Mouse (Mus musculus) gastrocnemius, adult 18-20 months (tissue): Measurements from ENCODE around the gene Kif1c. TPM values are rescaled to one million over a fixed set of nuclear protein-coding genes. Genes with fewer than 3 reads are reported as not detected.

ENCODE experiments used
- DNase-seq: peaks from one replicate; pipeline ENCODE4 v3.0.0; 2021; ENCODE audit warnings: low spot score
- total RNA-seq, 2 experiments: library from RNA; stranded (reverse); gene quantifications; 2 replicates each; pipeline ENCODE4 v1.2.3; 2021

Gene Kif1c
- total RNA-seq, 2 experiments from 2014 or later, result 587 to 632 TPM

GRCm38 (mm10) chr11:70689578-70689977 is 10.8 kb upstream of the Kif1c start:
- no peak for DNase-seq

- no peak for DNase-seq
Observed at GRCm38 (mm10) chr11:70693504-70693903, 6.8 kb upstream of the Kif1c start.

GRCm38 (mm10) chr11:70697376-70697775 is 3.0 kb upstream of the Kif1c start:
- DNase-seq, result no peak

GRCm38 (mm10) chr11:70699051-70699450 is 1.3 kb upstream of the Kif1c start:
- no peak for DNase-seq

GRCm38 (mm10) chr11:70700613-70701012 is 265 bp downstream of the Kif1c start:
- peak; percentile 90 for DNase-seq

- peak; percentile 24 for DNase-seq
Observed at GRCm38 (mm10) chr11:70701221-70701955, 1.0 kb downstream of the Kif1c start.

GRCm38 (mm10) chr11:70701984-70702733 is 1.8 kb downstream of the Kif1c start:
- peak; percentile 26 for DNase-seq

GRCm38 (mm10) chr11:70702781-70703180 is 2.4 kb downstream of the Kif1c start:
- DNase-seq, result peak; percentile 90

- no peak for DNase-seq
Observed at GRCm38 (mm10) chr11:70706127-70706526, 5.8 kb downstream of the Kif1c start.

- no peak for DNase-seq
Observed at GRCm38 (mm10) chr11:70711026-70711425, 10.7 kb downstream of the Kif1c start.

GRCm38 (mm10) chr11:70713222-70713621 is 12.9 kb downstream of the Kif1c start:
- no peak for DNase-seq

GRCm38 (mm10) chr11:70715832-70716231 is 15.5 kb downstream of the Kif1c start:
- DNase-seq, result no peak

GRCm38 (mm10) chr11:70718481-70718880 is 18.1 kb downstream of the Kif1c start:
- DNase-seq, result no peak

GRCm38 (mm10) chr11:70720567-70720966 is 20.2 kb downstream of the Kif1c start:
- no peak for DNase-seq

- no peak for DNase-seq
Observed at GRCm38 (mm10) chr11:70721072-70721471, 20.7 kb downstream of the Kif1c start.

- no peak for DNase-seq
Observed at GRCm38 (mm10) chr11:70724706-70725105, 24.4 kb downstream of the Kif1c start.

GRCm38 (mm10) chr11:70726585-70726984 is 26.2 kb downstream of the Kif1c start:
- DNase-seq, result no peak

GRCm38 (mm10) chr11:70727385-70727784 is 27.0 kb downstream of the Kif1c start:
- no peak for DNase-seq

- DNase-seq, result no peak
Observed at GRCm38 (mm10) chr11:70730427-70731038, 30.2 kb downstream of the Kif1c start.

- no peak for DNase-seq
Observed at GRCm38 (mm10) chr11:70731178-70731577, 30.8 kb downstream of the Kif1c start.

- DNase-seq, result no peak
Observed at GRCm38 (mm10) chr11:70733256-70733655, 32.9 kb downstream of the Kif1c start.

- no peak for DNase-seq
Observed at GRCm38 (mm10) chr11:70737749-70738148, 37.4 kb downstream of the Kif1c start.
